Mouse (Mus musculus) cerebellum, adult 9-10 months (tissue): Measurements from ENCODE around the gene Otor.

Source experiments
- DNase-seq: peaks from one replicate; pipeline ENCODE4 v3.0.0; 2022

The Otor gene

DNA sequence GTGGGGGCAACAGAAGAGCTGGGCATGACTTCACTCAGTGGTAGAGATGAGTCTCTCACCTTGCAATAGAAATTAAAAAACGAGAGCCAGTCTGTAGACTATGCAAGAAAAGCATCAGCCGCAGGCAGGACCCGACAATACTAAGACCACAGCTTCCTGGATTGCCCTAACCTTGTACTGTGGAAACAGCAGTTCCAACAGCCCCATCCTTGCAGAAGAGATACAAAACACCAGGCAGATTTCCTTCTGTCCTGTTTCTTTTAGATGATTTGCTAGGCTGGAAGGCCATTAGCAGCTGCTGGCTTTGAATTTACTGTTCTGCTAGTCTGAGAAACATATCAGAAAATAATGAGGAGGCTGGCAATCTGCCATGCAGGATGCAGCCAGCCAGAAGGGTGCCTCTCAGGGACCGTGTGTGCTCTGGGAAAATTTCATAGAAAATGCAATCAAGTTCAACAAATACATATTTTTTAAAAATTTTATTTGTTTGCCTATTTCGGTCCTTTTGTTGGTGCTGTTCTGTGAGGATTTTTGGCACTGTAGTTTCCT lies 52.9 kb downstream of the Otor start:
- DNase-seq, result peak; percentile 38
